Mouse (Mus musculus): ENCODE data around the gene Cacng3.

The Cacng3 gene

GRCm38 (mm10) chr7:122670442-122670872, at the start of gene Cacng3:
Gene Cacng3, plus strand, starts transcription at chr7:122670492.
- in situ Hi-C loops (cut with MboI): no loop called here

DNA sequence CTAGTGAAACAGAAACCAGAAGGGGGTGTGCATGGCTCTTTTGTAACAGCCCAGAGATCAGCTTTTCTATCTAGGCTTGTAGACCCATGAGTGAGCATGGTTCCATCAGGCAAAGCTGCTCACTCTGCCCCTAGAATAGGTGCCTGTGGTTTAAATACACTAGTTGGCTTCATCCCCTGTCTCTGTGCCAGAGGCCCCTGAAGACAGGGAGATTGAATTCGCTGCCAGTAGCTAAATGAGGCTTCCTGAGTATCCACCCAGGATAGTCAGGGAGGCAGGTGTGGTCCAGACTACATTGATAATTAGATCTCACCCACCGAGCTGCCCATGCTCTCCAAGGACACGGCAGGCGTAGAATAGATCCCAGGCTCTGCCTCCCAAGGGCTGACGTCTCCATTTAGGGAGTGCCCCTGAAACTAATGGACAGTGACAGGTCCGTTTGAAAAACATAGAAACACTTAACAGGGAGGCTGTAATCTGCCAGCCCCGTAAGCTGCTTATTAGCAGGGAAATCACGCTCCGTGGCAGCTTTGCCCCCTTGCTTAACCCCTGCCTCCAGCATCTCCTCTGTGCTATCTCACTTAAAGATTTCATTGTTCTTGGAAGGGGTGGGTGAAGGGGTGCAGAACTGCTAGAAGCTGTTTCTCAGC, 48.0 kb upstream of the Cacng3 start:
- in situ Hi-C loops (cut with MboI): no loop called here

DNA sequence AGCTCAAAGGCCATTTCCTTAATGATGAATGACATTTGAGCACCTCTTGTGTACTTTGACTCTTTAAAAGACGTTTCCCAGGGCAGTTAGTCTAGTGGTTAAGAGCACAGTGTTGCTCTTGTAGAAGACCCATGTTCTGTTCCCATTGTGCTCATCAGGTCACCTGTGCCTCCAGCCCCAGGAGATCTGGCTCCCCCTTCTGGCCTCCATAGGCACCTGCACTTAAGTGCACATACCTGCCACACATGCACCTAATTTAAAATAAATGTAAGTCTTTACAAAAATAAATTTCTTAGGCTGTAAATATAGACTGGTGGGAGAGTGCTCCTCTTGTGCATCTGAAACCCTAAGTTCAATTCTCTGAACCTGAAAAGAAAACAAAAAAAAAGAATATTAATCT, 46.5 kb upstream of the Cacng3 start:
- in situ Hi-C loops (cut with MboI): no loop called here

GRCm38 (mm10) chr7:122628050-122628449, 42.2 kb upstream of the Cacng3 start:
- in situ Hi-C loops (cut with MboI): no loop called here

DNA sequence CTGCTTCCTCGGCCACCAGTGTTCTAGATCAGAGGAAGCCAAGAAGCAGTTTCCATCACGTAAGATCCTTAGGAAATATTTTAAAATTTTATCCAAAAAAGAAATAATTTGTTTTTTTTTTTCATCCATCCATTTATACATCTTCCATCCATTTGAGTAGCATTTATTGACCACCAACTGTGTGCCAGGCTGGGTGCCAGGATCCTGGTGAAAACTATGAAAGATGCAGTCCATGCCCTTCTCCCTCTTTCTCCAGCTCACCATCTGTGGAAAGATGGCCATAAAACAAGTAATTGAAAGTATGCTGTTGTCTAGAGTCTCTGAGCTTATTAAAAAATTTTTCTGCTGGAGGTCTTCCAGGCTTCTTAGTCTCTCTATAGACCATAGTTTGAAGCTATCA, 39.9 kb upstream of the Cacng3 start:
- in situ Hi-C loops (cut with MboI): no loop called here

- in situ Hi-C loops (cut with MboI): no loop called here
Observed at GRCm38 (mm10) chr7:122631151-122631550, 39.1 kb upstream of the Cacng3 start.

DNA sequence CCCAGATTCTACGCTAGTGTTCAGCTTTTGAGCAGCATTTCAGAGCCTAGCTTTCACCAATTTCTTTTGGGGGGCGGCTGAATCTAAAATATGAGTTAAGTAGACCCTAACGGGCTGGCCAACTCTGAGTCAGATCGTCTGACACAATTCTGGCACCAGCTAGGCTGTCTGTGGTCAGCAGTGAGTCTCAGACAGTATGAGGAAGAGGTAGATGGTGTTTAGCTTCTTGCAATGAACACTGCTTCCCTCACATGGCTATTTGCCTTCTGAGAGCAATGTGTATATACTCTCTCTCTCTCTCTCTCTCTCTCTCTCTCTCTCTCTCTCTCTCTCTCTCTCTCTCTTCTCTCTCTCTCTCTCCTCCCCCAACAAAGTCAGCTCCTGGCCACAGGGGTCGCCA, 37.3 kb upstream of the Cacng3 start:
- in situ Hi-C loops (cut with MboI): no loop called here

DNA sequence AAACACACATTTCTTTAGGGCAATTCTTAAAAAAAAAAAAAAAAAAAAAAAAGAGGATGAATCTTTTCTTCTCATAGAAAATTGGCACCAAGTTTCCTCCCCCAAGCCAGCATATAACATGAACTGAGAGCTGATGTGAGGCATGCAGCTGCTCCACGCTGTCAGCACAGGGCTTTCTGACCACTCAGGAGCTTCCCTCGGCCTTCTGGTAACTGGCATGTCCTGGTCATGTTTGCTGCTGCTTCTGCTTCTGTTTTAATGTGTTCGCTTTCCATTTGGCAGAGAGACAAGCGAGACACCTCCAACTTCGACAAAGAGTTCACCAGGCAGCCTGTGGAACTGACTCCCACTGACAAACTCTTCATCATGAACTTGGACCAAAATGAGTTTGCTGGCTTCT, 36.8 kb upstream of the Cacng3 start:
- in situ Hi-C loops (cut with MboI): no loop called here

- in situ Hi-C loops (cut with MboI): no loop called here
Observed at GRCm38 (mm10) chr7:122643676-122644075, 26.6 kb upstream of the Cacng3 start.

GRCm38 (mm10) chr7:122649306-122649705, 21.0 kb upstream of the Cacng3 start:
- in situ Hi-C loops (cut with MboI): no loop called here

DNA sequence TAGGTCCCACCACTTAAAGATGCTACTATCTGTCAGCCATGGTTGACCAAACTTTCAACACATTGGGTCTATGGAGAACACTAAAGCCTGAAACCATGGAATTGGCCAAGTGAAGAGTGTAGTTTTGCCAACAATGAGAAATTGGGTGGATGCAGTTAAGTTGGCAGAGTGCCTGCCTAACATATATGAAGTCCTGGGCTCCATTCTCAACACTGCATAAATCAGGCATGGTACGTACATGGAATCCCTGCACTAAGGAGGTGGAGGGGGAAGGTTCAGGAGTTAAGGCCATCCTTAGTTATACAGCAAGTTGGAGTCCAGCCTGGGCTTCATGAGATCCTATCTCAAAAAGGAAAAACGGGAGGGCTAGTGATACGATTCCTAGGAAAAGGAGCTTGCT, 17.8 kb upstream of the Cacng3 start:
- in situ Hi-C loops (cut with MboI): no loop called here

GRCm38 (mm10) chr7:122656671-122657070, 13.6 kb upstream of the Cacng3 start:
- in situ Hi-C loops (cut with MboI): no loop called here

- in situ Hi-C loops (cut with MboI): no loop called here
Observed at GRCm38 (mm10) chr7:122657423-122658126, 12.7 kb upstream of the Cacng3 start.

- in situ Hi-C loops (cut with MboI): no loop called here
Observed at GRCm38 (mm10) chr7:122665311-122666049, 4.8 kb upstream of the Cacng3 start.

GRCm38 (mm10) chr7:122667903-122668302, 2.4 kb upstream of the Cacng3 start:
- in situ Hi-C loops (cut with MboI): no loop called here

- in situ Hi-C loops (cut with MboI): no loop called here
Observed at GRCm38 (mm10) chr7:122670873-122671641, 765 bp downstream of the Cacng3 start.

DNA sequence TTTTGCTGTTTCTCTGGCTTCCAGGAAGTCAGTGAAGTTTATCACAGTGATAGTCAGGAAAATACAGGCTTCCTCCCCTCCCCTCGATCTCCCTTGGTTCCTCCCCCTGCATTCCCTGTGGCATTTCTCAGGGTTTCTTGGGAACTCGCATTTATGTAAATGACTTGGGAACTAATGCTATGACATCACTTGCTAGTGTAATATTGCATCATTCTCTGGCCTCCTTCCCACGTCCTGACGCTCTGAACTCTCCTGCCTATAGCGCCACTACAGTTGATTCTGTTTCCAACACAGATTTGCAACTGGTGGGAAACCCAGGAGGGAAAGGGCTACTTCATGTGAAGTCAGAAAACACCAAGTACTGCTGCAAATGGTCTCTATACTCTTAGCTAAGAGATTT, 2.7 kb downstream of the Cacng3 start:
- in situ Hi-C loops (cut with MboI): no loop called here

DNA sequence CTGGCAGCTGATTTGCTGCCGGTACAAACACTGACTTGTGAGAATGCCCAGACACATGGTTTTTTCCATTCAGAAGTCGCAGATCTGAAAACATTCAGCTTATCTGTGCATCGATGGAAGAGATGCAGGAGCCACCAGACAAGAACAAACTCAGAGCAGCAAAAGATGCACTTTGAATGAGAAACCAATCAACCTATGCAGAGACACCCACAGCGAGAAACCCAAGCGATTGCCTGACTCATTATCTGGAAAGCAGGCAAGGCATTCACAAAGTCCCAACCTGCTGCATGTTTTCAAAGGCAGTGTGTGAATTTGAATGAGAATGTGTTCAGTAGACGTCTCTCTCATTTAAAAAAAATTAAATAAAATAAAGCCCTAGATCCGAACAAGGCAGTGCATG, 4.9 kb downstream of the Cacng3 start:
- in situ Hi-C loops (cut with MboI): no loop called here

- in situ Hi-C loops (cut with MboI): no loop called here
Observed at GRCm38 (mm10) chr7:122701751-122702150, 31.5 kb downstream of the Cacng3 start.

GRCm38 (mm10) chr7:122702443-122702842, 32.2 kb downstream of the Cacng3 start:
- in situ Hi-C loops (cut with MboI): no loop called here

- in situ Hi-C loops (cut with MboI): no loop called here
Observed at GRCm38 (mm10) chr7:122706736-122707135, 36.4 kb downstream of the Cacng3 start.

- in situ Hi-C loops (cut with MboI): no loop called here
Observed at GRCm38 (mm10) chr7:122716299-122716698, 46.0 kb downstream of the Cacng3 start.
